Mouse (Mus musculus): ENCODE results near the gene Vwa2. TPM values are rescaled to one million over a fixed set of nuclear protein-coding genes. Genes with fewer than 3 reads are reported as not detected.

The Vwa2 gene
- polyA plus RNA-seq, 2 experiments: 0.02 TPM; not detected in 1

GRCm38 (mm10) chr19:56944211-56944610 lies 70.2 kb downstream of the Vwa2 start:
- Histone ChIP-seq H3K27me3 (ENCODE audit: control insufficient read depth, insufficient read depth, low read length) (no peaks in the 10 kb centered on the region), H3K9me3 (ENCODE audit: control insufficient read depth, low read length) (no peaks in the 10 kb centered on the region), H3K36me3 (replicated peaks; ENCODE audit: control insufficient read depth, insufficient read depth, low read depth) (no peaks in the 10 kb centered on the region), H3K4me2 (ENCODE audit: low read depth) (no peak overlapping the region), H3K27ac (no peak overlapping the region), H3K4me3 (ENCODE audit: insufficient read depth in 1 of 2, low read depth in 2 of 2, low read length in 2 of 2) (no peak overlapping the region), H3K9ac (replicated peaks) (no peak overlapping the region), H3K4me1 (replicated peaks; ENCODE audit: control insufficient read depth in 2 of 2, insufficient read depth in 2 of 2, low read length in 1 of 2) (no peaks in the 10 kb centered on the region)
- no peak for DNase-seq (ENCODE audit: low read depth in 3 of 3, low spot score in 3 of 3)
- WGBS (ENCODE audit: insufficient replicate concordance): 39% methylated on average over 9 of the region's 9 CpGs
- no peak for ATAC-seq (ENCODE audit: insufficient read depth)
- TF ChIP-seq EP300 (IDR thresholded peaks at IDR 0.05; ENCODE audit: low read depth): no peak
- no peak for TF ChIP-seq CTCF (IDR thresholded peaks at IDR 0.05; ENCODE audit: low read depth)

DNA sequence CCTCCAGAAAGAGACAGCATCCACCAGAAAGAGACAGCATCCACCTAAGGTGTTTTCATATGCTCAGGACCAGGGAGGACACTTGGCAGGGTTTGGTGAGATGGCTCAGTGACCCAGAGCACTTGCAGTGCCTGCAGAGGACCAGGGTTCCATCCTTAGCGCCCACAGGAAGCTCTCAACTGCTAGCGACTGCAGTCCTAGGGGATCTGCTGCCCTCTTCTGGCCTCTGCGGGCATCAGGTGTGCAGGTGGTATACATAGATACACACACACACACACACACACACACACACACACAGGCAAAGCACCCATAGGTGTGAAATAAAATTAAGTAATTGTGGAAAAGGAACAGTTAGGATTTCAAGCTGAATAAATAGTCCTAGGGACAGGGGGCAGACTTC lies 70.8 kb downstream of the Vwa2 start:
- no peaks in the 10 kb centered on the region for H3K27me3 ChIP-seq (ENCODE audit: control insufficient read depth, insufficient read depth, low read length)
- H3K4me2 ChIP-seq (ENCODE audit: low read depth): no peak overlapping the region
- DNase-seq (ENCODE audit: low read depth in 3 of 3, low spot score in 3 of 3) (no peak), ATAC-seq (ENCODE audit: insufficient read depth) (no peak)
- H3K36me3 ChIP-seq (replicated peaks; ENCODE audit: control insufficient read depth, insufficient read depth, low read depth): no peaks in the 10 kb centered on the region
- no peak overlapping the region for H3K9ac ChIP-seq (replicated peaks)
- TF ChIP-seq EP300 (IDR thresholded peaks at IDR 0.05; ENCODE audit: low read depth) (no peak), CTCF (IDR thresholded peaks at IDR 0.05; ENCODE audit: low read depth) (no peak)
- H3K4me1 ChIP-seq (replicated peaks; ENCODE audit: control insufficient read depth in 2 of 2, insufficient read depth in 2 of 2, low read length in 1 of 2): no peaks in the 10 kb centered on the region
- H3K9me3 ChIP-seq (ENCODE audit: control insufficient read depth, low read length): no peaks in the 10 kb centered on the region
- 68% methylated on average over 3 of the region's 3 CpGs for WGBS (ENCODE audit: insufficient replicate concordance)
- no peak overlapping the region for H3K27ac ChIP-seq
- no peak overlapping the region for H3K4me3 ChIP-seq (ENCODE audit: insufficient read depth in 1 of 2, low read depth in 2 of 2, low read length in 2 of 2)

- Histone ChIP-seq H3K36me3 (replicated peaks; ENCODE audit: control insufficient read depth, insufficient read depth, low read depth) (no peaks in the 10 kb centered on the region), H3K9me3 (ENCODE audit: control insufficient read depth, low read length) (no peaks in the 10 kb centered on the region), H3K4me2 (ENCODE audit: low read depth) (no peak overlapping the region), H3K9ac (replicated peaks) (no peak overlapping the region), H3K4me3 (ENCODE audit: insufficient read depth in 1 of 2, low read depth in 2 of 2, low read length in 2 of 2) (no peak overlapping the region), H3K4me1 (replicated peaks; ENCODE audit: control insufficient read depth in 2 of 2, insufficient read depth in 2 of 2, low read length in 1 of 2) (no peaks in the 10 kb centered on the region), H3K27ac (no peak overlapping the region), H3K27me3 (ENCODE audit: control insufficient read depth, insufficient read depth, low read length) (no peaks in the 10 kb centered on the region)
- 72% methylated on average over 2 of the region's 2 CpGs for WGBS (ENCODE audit: insufficient replicate concordance)
- no peak for TF ChIP-seq EP300 (IDR thresholded peaks at IDR 0.05; ENCODE audit: low read depth)
- no peak for TF ChIP-seq CTCF (IDR thresholded peaks at IDR 0.05; ENCODE audit: low read depth)
- DNase-seq (ENCODE audit: low read depth in 3 of 3, low spot score in 3 of 3) (no peak), ATAC-seq (ENCODE audit: insufficient read depth) (no peak)
Observed at GRCm38 (mm10) chr19:56945621-56946020, 71.6 kb downstream of the Vwa2 start.

GRCm38 (mm10) chr19:56946277-56946676 lies 72.2 kb downstream of the Vwa2 start:
- ATAC-seq (ENCODE audit: insufficient read depth) (no peak), DNase-seq (ENCODE audit: low read depth in 3 of 3, low spot score in 3 of 3) (no peak)
- Histone ChIP-seq H3K4me3 (ENCODE audit: insufficient read depth in 1 of 2, low read depth in 2 of 2, low read length in 2 of 2) (no peak overlapping the region), H3K4me2 (ENCODE audit: low read depth) (no peak overlapping the region), H3K9me3 (ENCODE audit: control insufficient read depth, low read length) (no peaks in the 10 kb centered on the region), H3K9ac (replicated peaks) (no peak overlapping the region), H3K27me3 (ENCODE audit: control insufficient read depth, insufficient read depth, low read length) (no peaks in the 10 kb centered on the region), H3K36me3 (replicated peaks; ENCODE audit: control insufficient read depth, insufficient read depth, low read depth) (no peaks in the 10 kb centered on the region), H3K27ac (no peak overlapping the region), H3K4me1 (replicated peaks; ENCODE audit: control insufficient read depth in 2 of 2, insufficient read depth in 2 of 2, low read length in 1 of 2) (no peaks in the 10 kb centered on the region)
- TF ChIP-seq EP300 (IDR thresholded peaks at IDR 0.05; ENCODE audit: low read depth): no peak
- TF ChIP-seq CTCF (IDR thresholded peaks at IDR 0.05; ENCODE audit: low read depth): no peak
- WGBS (ENCODE audit: insufficient replicate concordance): 67% methylated on average over 7 of the region's 7 CpGs

- Histone ChIP-seq H3K9ac (replicated peaks) (no peak overlapping the region), H3K27me3 (ENCODE audit: control insufficient read depth, insufficient read depth, low read length) (no peaks in the 10 kb centered on the region), H3K36me3 (replicated peaks; ENCODE audit: control insufficient read depth, insufficient read depth, low read depth) (no peaks in the 10 kb centered on the region), H3K9me3 (ENCODE audit: control insufficient read depth, low read length) (no peaks in the 10 kb centered on the region), H3K4me2 (ENCODE audit: low read depth) (no peak overlapping the region), H3K4me3 (ENCODE audit: insufficient read depth in 1 of 2, low read depth in 2 of 2, low read length in 2 of 2) (no peak overlapping the region), H3K4me1 (replicated peaks; ENCODE audit: control insufficient read depth in 2 of 2, insufficient read depth in 2 of 2, low read length in 1 of 2) (no peaks in the 10 kb centered on the region), H3K27ac (no peak overlapping the region)
- no peak for TF ChIP-seq CTCF (IDR thresholded peaks at IDR 0.05; ENCODE audit: low read depth)
- no peak for TF ChIP-seq EP300 (IDR thresholded peaks at IDR 0.05; ENCODE audit: low read depth)
- ATAC-seq (ENCODE audit: insufficient read depth): no peak
- 59% methylated on average over 3 of the region's 3 CpGs for WGBS (ENCODE audit: insufficient replicate concordance)
- DNase-seq (ENCODE audit: low read depth in 3 of 3, low spot score in 3 of 3): no peak
Observed at GRCm38 (mm10) chr19:56946727-56947126, 72.7 kb downstream of the Vwa2 start.

Measured in liver, embryonic 14.5 days (tissue).